Mouse (Mus musculus) left cerebral cortex, postnatal 25 days (tissue): ENCODE measurements around the gene Nasp. TPM values are rescaled to one million over a fixed set of nuclear protein-coding genes. Genes with fewer than 3 reads are reported as not detected.
"Not testable (repeated sequence)": the region's sequence is repeated elsewhere in the genome, so short reads cannot be mapped to it uniquely, and the experiment has no call there.

Experiments used
- DNase-seq, 2 experiments: peaks; one replicate each; pipeline ENCODE4 v3.0.0; 2022; ENCODE audit warnings: low spot score in 2 of 2, mixed read lengths in 1 of 2
- intact Hi-C: fragments of 180-260 bp; cut with DNase I; formaldehyde crosslinking; loops from one replicate; pipeline ENCODE4 v1.15.1; 2025
- total RNA-seq, 2 experiments: library from RNA; stranded (reverse); gene quantifications; 2 replicates each; pipeline ENCODE4 v1.2.3; 2021

Gene Nasp
- 10 to 100 TPM; 32.3 to 36.8 TPM for total RNA-seq

- DNase-seq, result peak; percentile 89 to 93
- intact Hi-C loops, result loop anchor here (2.0 kb wide), 1 partner anchor 19 kb away; no protein-coding TSS in a partner anchor
Measured at GRCm38 (mm10) chr4:116627722-116628662, at the start of gene Nasp. TSS of gene Nasp (minus strand) at chr4:116627941.

GRCm38 (mm10) chr4:116676027-116676426 is 48.3 kb upstream of the Nasp start:
- no peak for DNase-seq
- intact Hi-C loops, result no loop called here

GRCm38 (mm10) chr4:116674761-116675160 is 47.0 kb upstream of the Nasp start:
- intact Hi-C loops, DNase-seq: not testable (repeated sequence)

DNA sequence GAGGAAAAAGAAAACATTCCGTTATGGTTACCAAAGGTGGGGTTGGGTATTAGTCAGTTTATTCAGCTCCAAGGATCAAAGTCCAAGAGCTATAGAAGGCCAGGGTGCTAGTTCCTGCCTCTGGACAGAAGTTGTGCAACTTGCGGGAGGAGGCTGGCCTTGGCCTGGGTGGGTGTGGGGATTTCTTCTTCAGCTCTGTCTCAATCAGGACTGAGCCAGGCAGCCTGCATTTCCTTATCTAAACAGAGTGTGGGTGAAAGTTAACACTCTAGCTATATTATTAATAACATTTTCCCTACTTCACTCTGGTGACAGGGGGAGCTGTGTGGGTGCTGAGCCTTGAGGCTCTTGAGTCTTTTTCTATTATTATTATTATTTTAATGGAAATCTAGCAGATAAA is 45.0 kb upstream of the Nasp start:
- DNase-seq, result no peak
- intact Hi-C loops, result no loop called here

DNA sequence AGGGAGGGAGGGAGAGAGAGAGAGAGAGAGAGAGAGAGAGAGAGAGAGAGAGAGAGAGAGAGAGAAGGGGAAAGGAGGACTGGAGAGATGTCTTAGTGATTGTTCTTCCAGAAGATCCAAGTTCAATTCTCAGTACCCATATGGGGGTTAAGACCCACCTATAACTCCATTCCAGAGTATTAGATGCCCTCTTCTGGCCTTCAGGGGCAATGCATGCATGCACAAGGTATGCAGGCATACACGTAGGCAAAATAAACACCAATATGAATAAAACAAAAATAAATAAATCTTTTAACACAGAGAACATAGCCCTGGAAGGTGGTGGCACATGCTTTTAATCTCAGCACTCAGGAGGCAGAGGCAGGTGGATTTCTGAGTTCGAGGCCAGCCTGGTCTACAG is 41.5 kb upstream of the Nasp start:
- no peak for DNase-seq
- intact Hi-C loops, result no loop called here

DNA sequence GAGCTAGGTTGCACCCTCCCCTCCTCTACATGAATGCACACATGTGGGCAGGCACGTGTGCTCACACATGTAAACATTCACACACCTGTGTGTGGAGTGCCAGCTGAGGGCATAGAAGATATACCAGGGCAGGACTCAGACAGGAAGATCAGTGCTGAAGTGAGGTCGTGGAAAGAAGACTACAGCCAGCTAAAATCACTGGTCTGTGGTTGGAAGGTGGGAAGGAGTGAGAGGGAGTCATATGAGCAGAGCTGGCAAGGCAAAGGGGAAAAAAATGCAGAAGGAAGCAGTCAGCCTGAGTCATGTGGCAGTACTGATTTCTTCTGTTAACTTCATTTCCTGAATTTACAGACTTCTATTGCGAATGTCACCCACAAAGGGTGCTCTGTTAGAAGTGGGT is 40.4 kb upstream of the Nasp start:
- intact Hi-C loops, result no loop called here
- peak in 1 of 2 experiments; percentile 14 for DNase-seq

DNA sequence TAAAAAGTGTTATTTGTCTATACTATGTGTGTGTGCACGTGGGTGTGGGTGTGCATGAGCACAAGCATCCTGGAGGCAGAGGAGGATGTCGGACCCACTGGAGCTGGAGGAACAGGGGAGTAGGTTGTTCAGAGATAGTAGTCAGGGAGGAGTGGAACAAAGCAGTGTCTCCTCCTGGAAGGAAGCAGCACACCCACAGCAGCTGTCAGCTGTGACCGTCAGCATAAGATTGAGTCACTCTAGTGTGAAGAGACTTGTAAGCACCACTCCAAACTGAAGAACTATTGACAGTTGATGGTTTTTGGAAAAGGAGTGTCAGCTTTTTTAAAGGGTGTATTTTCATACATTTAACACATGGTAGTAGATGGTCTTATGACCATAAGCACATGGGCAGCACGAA is 38.9 kb upstream of the Nasp start:
- peak in 1 of 2 experiments; percentile 10 for DNase-seq
- intact Hi-C loops, result no loop called here

DNA sequence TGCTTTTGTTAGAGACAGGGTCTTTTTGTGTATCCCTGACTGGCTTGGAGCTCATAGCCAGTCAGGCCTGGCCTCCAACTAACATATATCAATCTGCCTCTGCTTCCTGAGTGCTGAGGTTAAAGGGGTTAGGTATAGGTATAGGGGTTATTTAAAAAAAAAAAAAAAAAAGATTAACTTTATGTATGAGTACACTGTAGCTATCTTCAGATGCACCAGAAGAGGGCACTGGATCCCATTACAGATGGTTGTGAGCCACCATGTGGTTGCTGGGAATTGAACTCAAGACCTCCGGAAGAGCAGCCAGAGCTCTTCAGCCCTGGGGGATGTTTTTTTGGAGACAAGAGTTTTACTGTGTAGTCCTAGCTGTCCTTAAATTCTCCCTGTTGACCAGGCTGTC is 34.3 kb upstream of the Nasp start:
- no peak for DNase-seq
- intact Hi-C loops, result no loop called here

DNA sequence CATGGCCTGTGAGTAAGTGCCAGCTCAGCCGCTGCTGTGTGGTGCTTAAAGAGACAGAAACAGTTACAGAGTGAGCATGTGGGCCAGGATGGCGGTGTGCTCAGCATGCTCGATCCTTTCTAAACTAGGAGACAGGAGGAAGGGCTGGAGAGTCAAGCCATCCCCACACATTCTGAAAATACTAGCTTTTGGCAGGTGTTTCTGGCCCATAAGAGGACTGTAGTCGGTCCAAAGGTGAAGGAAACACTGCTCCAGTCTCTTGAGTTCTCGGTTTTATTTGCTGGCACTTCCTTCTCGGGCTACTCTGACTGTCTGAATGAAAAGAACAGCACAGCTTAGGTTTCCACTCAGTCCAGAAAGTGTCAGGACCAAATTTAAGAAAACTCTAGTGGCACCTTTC is 33.1 kb upstream of the Nasp start:
- intact Hi-C loops, result no loop called here
- DNase-seq, result no peak

DNA sequence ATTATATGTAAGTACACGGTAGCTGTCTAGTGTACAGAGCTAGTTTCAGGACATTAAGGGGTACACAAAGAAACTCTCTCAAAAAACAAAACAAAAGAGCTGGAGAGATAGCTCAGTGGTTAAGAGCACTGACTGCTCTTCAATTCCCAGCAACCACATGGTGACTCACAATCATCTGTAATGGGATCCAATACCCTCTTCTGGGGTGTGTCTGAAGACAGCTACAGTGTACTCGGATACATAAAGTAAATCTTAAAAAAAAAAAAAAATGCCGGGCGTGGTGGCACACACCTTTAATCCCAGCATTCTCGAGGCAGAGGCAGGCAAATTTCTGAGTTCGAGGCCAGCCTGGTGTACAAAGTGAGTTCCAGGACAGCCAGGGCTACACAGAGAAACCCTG is 32.2 kb upstream of the Nasp start:
- intact Hi-C loops, DNase-seq: not testable (repeated sequence)

DNA sequence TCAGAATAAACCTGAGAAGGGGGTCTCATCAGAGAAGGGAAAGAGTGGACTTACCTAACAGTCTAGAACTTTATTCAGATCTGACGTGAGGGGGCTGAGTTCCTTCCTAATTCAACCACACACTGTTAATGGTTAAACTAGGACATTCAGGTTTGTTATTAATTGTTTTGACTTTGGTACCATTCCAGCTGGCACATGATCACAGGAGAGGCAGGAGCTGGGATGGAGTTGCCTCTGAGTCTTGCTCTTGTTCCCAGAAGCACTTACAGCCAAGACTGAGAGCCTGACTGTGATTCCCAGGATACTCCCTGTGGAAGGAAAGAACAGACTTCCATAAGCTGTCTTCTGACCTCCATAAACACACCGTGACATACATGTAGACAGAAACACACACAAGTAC is 31.7 kb upstream of the Nasp start:
- DNase-seq, result no peak
- intact Hi-C loops, result no loop called here

DNA sequence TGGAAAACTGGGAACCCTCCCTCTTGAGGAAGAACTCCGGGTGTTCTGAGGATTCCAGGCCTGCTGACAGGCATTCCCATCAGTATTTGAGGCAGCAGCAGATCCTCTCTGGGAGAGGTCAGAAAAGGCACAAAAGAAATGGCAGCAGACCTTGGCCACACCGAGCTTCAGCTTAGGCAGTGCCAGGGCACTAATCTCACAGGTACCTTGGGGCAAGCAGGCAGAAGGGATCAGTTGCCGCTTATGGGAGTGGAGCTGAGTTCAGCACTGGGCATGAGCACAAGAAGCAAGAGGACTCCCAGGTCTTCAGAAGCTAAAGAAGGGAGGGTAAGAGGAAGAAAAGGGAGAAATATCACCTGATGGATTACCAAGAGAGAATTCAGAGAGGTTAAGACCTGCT is 30.2 kb upstream of the Nasp start:
- no peak for DNase-seq
- intact Hi-C loops, result no loop called here

DNA sequence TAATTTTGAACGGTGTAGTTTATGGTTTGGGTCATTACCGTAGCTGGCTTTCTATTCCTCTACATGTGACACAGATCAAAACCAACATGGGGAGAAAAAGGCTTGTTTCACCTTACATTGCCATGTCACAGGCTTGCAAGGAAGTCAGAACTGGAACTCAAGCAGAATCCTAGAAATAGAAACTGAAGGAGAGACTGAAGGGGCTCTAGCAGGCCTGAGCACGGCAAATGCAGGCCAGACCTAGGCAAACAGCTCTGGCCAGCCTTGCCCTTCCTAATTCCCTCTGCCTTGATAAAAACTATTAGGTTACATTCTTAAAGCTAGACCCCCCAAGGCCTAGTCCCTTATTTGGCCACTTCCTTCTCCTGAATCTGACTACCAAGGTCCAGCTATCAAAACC is 27.9 kb upstream of the Nasp start:
- intact Hi-C loops, result no loop called here
- no peak for DNase-seq

DNA sequence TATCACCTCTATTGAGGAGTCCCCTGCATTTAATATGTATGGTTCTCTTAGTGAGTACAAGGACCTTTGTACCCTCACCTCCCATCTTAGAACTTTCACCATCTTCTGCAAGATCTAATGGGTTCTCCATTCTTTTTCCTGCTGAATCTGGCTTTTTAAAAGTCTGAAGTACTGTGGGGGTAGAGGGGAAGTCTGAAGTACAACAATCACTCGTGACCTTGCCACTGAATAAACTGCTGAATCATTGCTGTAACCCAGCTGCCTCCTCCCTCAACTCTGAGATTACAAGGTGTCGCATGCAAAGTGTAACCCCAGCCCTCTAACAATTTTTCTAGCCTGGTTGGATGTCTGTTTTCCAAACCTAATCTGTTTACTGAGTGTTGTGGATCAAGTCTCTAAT is 27.4 kb upstream of the Nasp start:
- no peak for DNase-seq
- intact Hi-C loops, result no loop called here

- intact Hi-C loops, result no loop called here
- DNase-seq, result no peak
Measured at GRCm38 (mm10) chr4:116653228-116653627, 25.5 kb upstream of the Nasp start.

GRCm38 (mm10) chr4:116651797-116652135 is 24.0 kb upstream of the Nasp start:
- no peak for DNase-seq
- intact Hi-C loops, result no loop called here

GRCm38 (mm10) chr4:116650924-116651796 is 23.4 kb upstream of the Nasp start, which contains the start of gene Akr1a1:
TSS of gene Akr1a1 (minus strand) at chr4:116651680.
- intact Hi-C loops, result no loop called here

DNA sequence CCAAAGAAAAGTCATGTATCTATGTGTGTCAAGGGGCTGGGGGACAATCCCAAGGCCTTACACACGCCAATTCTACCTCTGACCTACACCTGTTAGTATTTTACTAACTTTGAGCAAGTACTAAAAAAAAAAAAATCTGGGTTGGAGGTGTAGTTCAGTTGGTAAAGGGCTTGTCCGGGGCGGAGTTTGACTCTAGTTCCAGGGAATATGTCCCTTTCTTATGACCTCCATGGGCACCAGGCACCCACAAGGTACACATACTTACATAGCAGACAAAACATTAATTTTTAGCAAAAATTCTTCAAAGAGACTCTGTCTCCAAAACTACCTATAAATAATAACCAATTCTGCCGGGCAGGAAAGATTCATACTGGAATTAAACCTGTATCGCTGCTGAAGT is 22.6 kb upstream of the Nasp start:
- intact Hi-C loops, result no loop called here
- no peak for DNase-seq

More at GRCm38 (mm10) chr4:116650924-116651796, 23.4 kb upstream of the Nasp start, which contains the start of gene Akr1a1:
- DNase-seq, result peak; percentile 91 to 97

- no peak for DNase-seq
- intact Hi-C loops, result no loop called here
Measured at GRCm38 (mm10) chr4:116649411-116649810, 21.7 kb upstream of the Nasp start.

DNA sequence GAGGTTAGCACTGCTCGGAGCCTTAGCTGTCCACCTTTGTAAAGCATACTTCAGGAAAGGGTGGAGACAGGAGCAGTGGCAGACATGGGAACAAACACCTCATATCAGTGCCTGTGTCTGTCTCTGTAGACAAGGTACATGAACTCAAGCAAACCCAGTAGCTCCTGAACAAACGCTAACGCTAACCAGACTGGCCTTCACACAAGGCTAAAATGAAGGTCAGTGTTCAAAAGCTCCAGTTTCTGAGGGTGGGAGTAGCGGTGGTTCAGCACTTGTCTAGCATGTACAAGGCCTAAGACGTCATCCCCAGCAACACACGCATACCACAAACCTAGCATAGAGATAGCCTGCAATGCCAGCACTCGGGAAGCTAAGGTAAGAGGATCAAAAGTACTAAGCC is 17.9 kb upstream of the Nasp start:
- DNase-seq, result no peak
- intact Hi-C loops, result loop anchor here (2.0 kb wide), 1 partner anchor 19 kb away; the partner anchor contains the start of gene Nasp
